Mouse (Mus musculus) lung, adult 2 months (tissue): ENCODE measurements around the gene Trappc6b.

ENCODE experiments used
- CTCF ChIP-seq: fragments of 200-500 bp; IDR thresholded peaks from 2 replicates; pipeline ENCODE4 v1.5.1; 2011; ENCODE audit warnings: mild to moderate bottlenecking, low read length, control low read depth; ENCODE audit not compliant: insufficient read depth
- POLR2A ChIP-seq: fragments of 200-500 bp; IDR thresholded peaks from 2 replicates; pipeline ENCODE4 v1.6.1; 2011; ENCODE audit warnings: low read depth, mild to moderate bottlenecking, control low read depth, low read length, borderline replicate concordance; ENCODE audit errors: extremely low read depth

- TF ChIP-seq CTCF (no peak), POLR2A (no peak)
Measured at GRCm38 (mm10) chr12:59017970-59018369, 43.3 kb downstream of the Trappc6b start.
